ENCODE assay signal across 10 mouse cellular contexts in the genomic region with DNA sequence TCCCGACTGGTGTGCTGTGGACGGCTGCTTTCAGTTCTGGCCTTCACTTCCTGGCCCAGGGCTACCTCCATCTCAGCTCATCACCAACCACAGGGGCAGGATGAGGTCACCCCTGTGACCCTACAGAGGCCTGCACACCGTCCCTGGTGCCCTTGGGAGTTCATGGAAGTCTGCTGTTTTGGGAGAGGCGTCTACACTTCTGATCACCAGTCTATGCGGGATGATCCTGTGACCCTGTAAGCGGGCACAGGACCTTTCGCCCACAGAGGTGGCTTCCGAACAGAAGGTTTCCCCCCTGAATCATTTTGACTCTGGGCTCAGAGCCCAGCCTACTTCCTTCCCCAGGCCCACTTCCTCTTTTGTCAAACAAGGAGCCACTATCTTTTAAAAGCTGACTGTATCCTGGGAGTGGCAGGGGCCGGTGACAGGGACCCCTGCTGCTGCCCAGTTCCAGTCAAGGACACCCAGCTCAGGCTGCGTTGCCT. TPM values are rescaled to one million over a fixed set of nuclear protein-coding genes. Genes with fewer than 3 reads are reported as not detected.
DNase-seq lines count a peak whose midpoint lies in the region; ATAC-seq lines count a peak whose summit lies in the region.
"Had no signal": no experiment of that assay in that cellular context is flagged by ENCODE, and none has a peak within 500 bp of the region (broad histone marks: within the 10 kb centered on the region; RNA-seq: fewer than 3 reads in every experiment).

No protein-coding gene starts in this region.

- ATAC-seq in CD4-positive, CD25-positive, alpha-beta regulatory T cell, adult 4 months = peak; percentile 77
- ATAC-seq in activated CD4-positive, CD25-positive, alpha-beta regulatory T cell, adult 4 months = peak; percentile 72

- DNase-seq in kidney, postnatal 25 days = peak; percentile 37 to 65
- DNase-seq in naive thymus-derived CD4-positive, alpha-beta T cell, adult 2 months (ENCODE audit: low read depth) = peak; percentile 46
- no peak for DNase-seq in MN1 (ENCODE audit: low spot score)
- DNase-seq in right cerebral cortex, postnatal 10 days (ENCODE audit: low spot score in 2 of 2) = no peak
- DNase-seq in urinary bladder, adult 18-20 months (ENCODE audit: low spot score in 2 of 2) = no peak
- DNase-seq in layer of hippocampus, adult 8-10 months (ENCODE audit: low spot score in 2 of 2) = no peak

RNA-seq across cellular contexts. Expression of a gene that starts 10.1 kb away (rescaled TPM):
- not detected for polyA plus RNA-seq in CD4-positive, CD25-positive, alpha-beta regulatory T cell, adult 4 months (2017; shearing (Covaris generic))
- under 1 TPM in 1 of 2 experiments, not detected in 1; 0.40 TPM for polyA plus RNA-seq in activated CD4-positive, CD25-positive, alpha-beta regulatory T cell, adult 4 months (2017; shearing (Covaris generic))
- not detected for total RNA-seq in layer of hippocampus, adult 8-10 months (2022)
- total RNA-seq: left cerebral cortex, adult 18-20 months had no signal
- polyA plus RNA-seq: cortical plate, adult 2 months had no signal

RNA-seq across cellular contexts. Expression of a gene that starts 16.6 kb away (rescaled TPM):
- not detected for polyA plus RNA-seq in CD4-positive, CD25-positive, alpha-beta regulatory T cell, adult 4 months (2017; shearing (Covaris generic))
- not detected for polyA plus RNA-seq in activated CD4-positive, CD25-positive, alpha-beta regulatory T cell, adult 4 months (2017; shearing (Covaris generic))
- total RNA-seq in layer of hippocampus, adult 8-10 months (2022) = not detected
- total RNA-seq: left cerebral cortex, adult 18-20 months had no signal
- polyA plus RNA-seq: cortical plate, adult 2 months had no signal

RNA-seq across cellular contexts. Expression of a gene that starts 19.4 kb away (rescaled TPM):
- polyA plus RNA-seq in CD4-positive, CD25-positive, alpha-beta regulatory T cell, adult 4 months (2017; shearing (Covaris generic)) = not detected
- polyA plus RNA-seq in activated CD4-positive, CD25-positive, alpha-beta regulatory T cell, adult 4 months (2017; shearing (Covaris generic)) = not detected
- total RNA-seq in layer of hippocampus, adult 8-10 months (2022) = 1 to 10 TPM; 1.5 to 2.6 (median 2.2) TPM

RNA-seq across cellular contexts. Expression of a gene that starts 48.6 kb away (rescaled TPM):
- 10 to 100 TPM; 16.0 to 20.5 TPM for polyA plus RNA-seq in CD4-positive, CD25-positive, alpha-beta regulatory T cell, adult 4 months (2017; shearing (Covaris generic))
- polyA plus RNA-seq in activated CD4-positive, CD25-positive, alpha-beta regulatory T cell, adult 4 months (2017; shearing (Covaris generic)) = 10 to 100 TPM; 15.9 to 19.5 TPM
- total RNA-seq in layer of hippocampus, adult 8-10 months (2022) = 10 to 100 TPM in 1 of 4 experiments, 1 to 10 TPM in 1, under 1 TPM in 2; 0.75 to 11.9 (median 2.3) TPM

RNA-seq across cellular contexts. Expression of a gene that starts 49.8 kb away (rescaled TPM):
- polyA plus RNA-seq in CD4-positive, CD25-positive, alpha-beta regulatory T cell, adult 4 months (2017; shearing (Covaris generic)) = 10 to 100 TPM; 22.2 to 24.7 TPM
- polyA plus RNA-seq in activated CD4-positive, CD25-positive, alpha-beta regulatory T cell, adult 4 months (2017; shearing (Covaris generic)) = 10 to 100 TPM; 17.4 to 24.1 TPM
- total RNA-seq in layer of hippocampus, adult 8-10 months (2022) = 10 to 100 TPM; 12.5 to 16.1 (median 13.8) TPM

Comparison
In these comparisons a context has a peak if more than half of its experiments do, and no peak if none do; other contexts are left out.
1. DNase-seq: peak in kidney, postnatal 25 days (2 of 2) and naive thymus-derived CD4-positive, alpha-beta T cell, adult 2 months (single experiment); none in MN1 (single experiment), right cerebral cortex, postnatal 10 days (0 of 2), urinary bladder, adult 18-20 months (0 of 2) and layer of hippocampus, adult 8-10 months (0 of 2).